Comparison of ENCODE assay signal across 19 mouse cellular contexts in genomic region chr7:66140095-66140494, GRCm38 (mm10). TPM values are rescaled to one million over a fixed set of nuclear protein-coding genes. Genes with fewer than 3 reads are reported as not detected.
DNase-seq lines count a peak whose midpoint lies in the region; ATAC-seq lines count a peak whose summit lies in the region.
"Had no signal": no experiment of that assay in that cellular context is flagged by ENCODE, and none has a peak within 500 bp of the region (broad histone marks: within the 10 kb centered on the region; RNA-seq: fewer than 3 reads in every experiment).

No protein-coding gene starts in this region.

- no peak overlapping the region for H3K9ac ChIP-seq in limb, embryonic 12.5 days (replicated peaks)
- H3K9ac ChIP-seq in stomach, embryonic 16.5 days (ENCODE audit: low read length), result no peak overlapping the region
- H3K9ac ChIP-seq: forebrain, embryonic 15.5 days; heart, embryonic 13.5 days; hindbrain, embryonic 14.5 days; kidney, embryonic 15.5 days; lung, embryonic 15.5 days had no signal

- peaks cover 43% of the 10 kb centered on the region for H3K4me1 ChIP-seq in limb, embryonic 12.5 days (replicated peaks)
- peaks cover 10% of the 10 kb centered on the region; the same call in 1 of the 2 replicates for H3K4me1 ChIP-seq in limb, embryonic 10.5 days
- peaks cover 27% of the 10 kb centered on the region for H3K4me1 ChIP-seq in stomach, embryonic 16.5 days (ENCODE audit: control insufficient read depth, insufficient read depth, low read length)

- H3K36me3 ChIP-seq in limb, embryonic 12.5 days, result peaks cover 13% of the 10 kb centered on the region; the same call in 1 of the 2 replicates
- H3K36me3 ChIP-seq in limb, embryonic 10.5 days, result peaks cover 41% of the 10 kb centered on the region
- no peaks in the 10 kb centered on the region for H3K36me3 ChIP-seq in stomach, embryonic 16.5 days (ENCODE audit: control insufficient read depth, insufficient read depth, low read length)
- H3K36me3 ChIP-seq: forebrain, embryonic 15.5 days; lung, embryonic 15.5 days had no signal

- DNase-seq in limb, embryonic 10.5 days (ENCODE audit: low spot score), result no peak
- DNase-seq in spleen, postnatal 36 days (ENCODE audit: low spot score in 2 of 2), result peak; percentile 32 to 50
- DNase-seq in spleen, postnatal 4 days (ENCODE audit: low spot score in 2 of 2), result no peak
- DNase-seq in ovary, adult 18-20 months (ENCODE audit: low spot score), result no peak
- DNase-seq in cerebellum, postnatal 36 days, result no peak
- DNase-seq: cerebellum, adult 18-20 months; gastrocnemius, postnatal 14 days; right cerebral cortex, adult 18-20 months had no signal

- no peaks in the 10 kb centered on the region for H3K9me3 ChIP-seq in limb, embryonic 12.5 days
- H3K9me3 ChIP-seq in limb, embryonic 10.5 days (replicated peaks), result no peaks in the 10 kb centered on the region
- H3K9me3 ChIP-seq in stomach, embryonic 16.5 days (replicated peaks; ENCODE audit: control insufficient read depth, low read length), result no peaks in the 10 kb centered on the region
- H3K9me3 ChIP-seq: forebrain, embryonic 15.5 days; heart, embryonic 13.5 days; kidney, embryonic 15.5 days; lung, embryonic 15.5 days had no signal

- 85% methylated on average over 3 of the region's 3 CpGs for WGBS in limb, embryonic 12.5 days
- 85% methylated on average over 3 of the region's 3 CpGs for WGBS in limb, embryonic 10.5 days
- 46% methylated on average over 3 of the region's 3 CpGs for WGBS in stomach, embryonic 16.5 days

- H3K27ac ChIP-seq in limb, embryonic 12.5 days, result 0 out of 2 replicates have a peak overlapping the region, but pooled peaks have one; percentile 9
- no peak overlapping the region for H3K27ac ChIP-seq in limb, embryonic 10.5 days
- H3K27ac ChIP-seq in stomach, embryonic 16.5 days (ENCODE audit: low read length), result peak overlapping the region; percentile 6
- H3K27ac ChIP-seq: heart, embryonic 13.5 days; hindbrain, embryonic 14.5 days; kidney, embryonic 15.5 days had no signal

- H3K27me3 ChIP-seq in limb, embryonic 12.5 days, result no peaks in the 10 kb centered on the region
- no peaks in the 10 kb centered on the region for H3K27me3 ChIP-seq in limb, embryonic 10.5 days (ENCODE audit: low read depth, poor library complexity, severe bottlenecking)
- H3K27me3 ChIP-seq in stomach, embryonic 16.5 days (ENCODE audit: control insufficient read depth, insufficient read depth, low read length), result no peaks in the 10 kb centered on the region
- H3K27me3 ChIP-seq: CH12.LX; forebrain, embryonic 15.5 days; heart, embryonic 13.5 days; kidney, embryonic 15.5 days; lung, embryonic 15.5 days had no signal

- H3K4me3 ChIP-seq in limb, embryonic 12.5 days (replicated peaks), result no peak overlapping the region
- no peak overlapping the region for H3K4me3 ChIP-seq in limb, embryonic 10.5 days
- no peak overlapping the region for H3K4me3 ChIP-seq in stomach, embryonic 16.5 days (replicated peaks; ENCODE audit: low read length)
- H3K4me3 ChIP-seq: forebrain, embryonic 15.5 days; heart, embryonic 13.5 days; kidney, embryonic 15.5 days; lung, embryonic 15.5 days had no signal

- H3K4me2 ChIP-seq in limb, embryonic 12.5 days, result no peak overlapping the region
- H3K4me2 ChIP-seq in stomach, embryonic 16.5 days (ENCODE audit: low read depth, low read length), result no peak overlapping the region
- H3K4me2 ChIP-seq: forebrain, embryonic 15.5 days; heart, embryonic 13.5 days; hindbrain, embryonic 14.5 days; kidney, embryonic 15.5 days; lung, embryonic 15.5 days had no signal

- no peak for ATAC-seq in limb, embryonic 12.5 days (ENCODE audit: insufficient number of reproducible peaks, insufficient read depth, low FRiP score, low TSS enrichment, low read depth)
- ATAC-seq in hematopoietic stem cell, adult 5-6 weeks (replicated peaks in 1 of 2; ENCODE audit: insufficient read depth in 1 of 2, low FRiP score in 2 of 2, low TSS enrichment in 1 of 2, low read depth in 1 of 2, poor library complexity in 2 of 2, severe bottlenecking in 2 of 2), result peak; percentile 14 to 18; a peak in 1 of 4 replicates
- ATAC-seq in stomach, embryonic 16.5 days (ENCODE audit: insufficient read depth, low FRiP score), result no peak
- ATAC-seq: activated CD4-positive, CD25-positive, alpha-beta regulatory T cell, adult 4 months; forebrain, embryonic 15.5 days; midbrain, embryonic 16.5 days had no signal

RNA-seq across cellular contexts. Expression of gene Chsy1, which starts 30.8 kb away (rescaled TPM):
- polyA plus RNA-seq in limb, embryonic 12.5 days (2016; fragmentation: Nextera tagmentation; extraction: Ambion mirVana), result 20.7 and 23.0 TPM in 2 replicates
- polyA plus RNA-seq in limb, embryonic 10.5 days (2016; fragmentation: Nextera tagmentation; extraction: Ambion mirVana), result 12.9 and 14.8 TPM in 2 replicates
- total RNA-seq in hematopoietic stem cell, adult 5-6 weeks (2017), result 42.1 and 43.3 TPM in 2 replicates
- polyA plus RNA-seq in stomach, embryonic 16.5 days (2015; fragmentation: Nextera tagmentation; extraction: Ambion mirVana), result 10.2 and 12.1 TPM in 2 replicates

Comparison
In these comparisons a context has a peak if more than half of its experiments do, and no peak if none do; other contexts are left out.
1. DNase-seq: peak in spleen, postnatal 36 days (2 of 2); none in limb, embryonic 10.5 days (single experiment), spleen, postnatal 4 days (0 of 2), ovary, adult 18-20 months (single experiment) and cerebellum, postnatal 36 days (0 of 2).
2. ATAC-seq: peak in hematopoietic stem cell, adult 5-6 weeks (2 of 2); none in limb, embryonic 12.5 days (single experiment) and stomach, embryonic 16.5 days (single experiment).